Mouse (Mus musculus): ENCODE data around the gene Ripor2. TPM values are rescaled to one million over a fixed set of nuclear protein-coding genes. Genes with fewer than 3 reads are reported as not detected.

Ripor2 gene
- polyA plus RNA-seq, 1 experiment from 2014 or later: 21.9 TPM

- Histone ChIP-seq H3K4me1 (peaks cover 7% of the 10 kb centered on the region; the same call in 1 of the 2 replicates), H3K4me2 (replicated peaks) (no peak overlapping the region), H3K36me3 (0 out of 2 replicates have a peak, but pooled peaks cover 4% of the 10 kb centered on the region), H3K27me3 (peaks cover 11% of the 10 kb centered on the region), H3K9me3 (no peaks in the 10 kb centered on the region), H3K4me3 (no peak overlapping the region), H3K27ac (replicated peaks) (no peak overlapping the region), H3K9ac (replicated peaks) (no peak overlapping the region)
- no peak for ATAC-seq (ENCODE audit: low FRiP score, low read depth)
- WGBS: 90% methylated on average over 5 of the region's 5 CpGs
These were observed 147.1 kb downstream of the Ripor2 start for GRCm38 (mm10) chr13:24729128-24729527.

- H3K4me2 ChIP-seq (replicated peaks): no peak overlapping the region
- no peaks in the 10 kb centered on the region for H3K9me3 ChIP-seq
- H3K9ac ChIP-seq (replicated peaks): no peak overlapping the region
- H3K4me3 ChIP-seq: no peak overlapping the region
- ATAC-seq (ENCODE audit: low FRiP score, low read depth): no peak
- 0 out of 2 replicates have a peak, but pooled peaks cover 4% of the 10 kb centered on the region for H3K36me3 ChIP-seq
- 88% methylated on average over 5 of the region's 5 CpGs for WGBS
- no peak overlapping the region for H3K27ac ChIP-seq (replicated peaks)
- H3K27me3 ChIP-seq: no peaks in the 10 kb centered on the region
- no peaks in the 10 kb centered on the region for H3K4me1 ChIP-seq
These were observed 152.5 kb downstream of the Ripor2 start for GRCm38 (mm10) chr13:24734502-24734901.

GRCm38 (mm10) chr13:24735608-24736131, 153.7 kb downstream of the Ripor2 start:
- no peaks in the 10 kb centered on the region for H3K27me3 ChIP-seq
- H3K9me3 ChIP-seq: no peaks in the 10 kb centered on the region
- H3K4me3 ChIP-seq: no peak overlapping the region
- no peak overlapping the region for H3K4me2 ChIP-seq (replicated peaks)
- H3K36me3 ChIP-seq: 0 out of 2 replicates have a peak, but pooled peaks cover 4% of the 10 kb centered on the region
- 90% methylated on average over 6 of the region's 6 CpGs for WGBS
- no peak overlapping the region for H3K9ac ChIP-seq (replicated peaks)
- ATAC-seq (ENCODE audit: low FRiP score, low read depth): no peak
- no peak overlapping the region for H3K27ac ChIP-seq (replicated peaks)
- no peaks in the 10 kb centered on the region for H3K4me1 ChIP-seq

DNA sequence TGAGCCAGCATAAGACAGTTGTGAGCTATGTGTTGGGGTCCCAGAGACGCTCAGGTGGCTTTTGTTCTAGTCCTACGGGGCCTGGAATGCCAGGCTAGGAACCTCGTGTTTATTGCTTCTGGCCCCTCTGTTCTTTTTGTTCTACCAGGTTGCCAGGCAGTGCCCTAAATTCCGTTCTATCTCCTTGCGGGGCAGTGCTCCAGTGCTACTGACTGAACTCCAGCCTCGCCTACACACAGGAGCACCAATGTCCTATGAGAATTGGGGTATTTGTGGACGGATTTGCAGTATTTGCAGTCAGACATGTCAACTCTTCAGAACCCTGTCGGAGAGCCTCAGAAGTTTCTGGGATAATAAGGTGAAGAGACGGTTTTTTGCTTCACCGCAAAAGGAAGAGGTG, 159.0 kb downstream of the Ripor2 start, which contains the start of gene Armh2:
Armh2 (plus strand) TSS at position 205 of the 400 bp plus-strand sequence.
- no peak for ATAC-seq (ENCODE audit: low FRiP score, low read depth)
- Histone ChIP-seq H3K9ac (replicated peaks) (no peak within 1 kb of the TSS), H3K4me2 (replicated peaks) (no peak within 1 kb of the TSS), H3K27me3 (no peaks in the 10 kb centered on the region), H3K9me3 (no peaks in the 10 kb centered on the region), H3K4me1 (no peaks in the 10 kb centered on the region), H3K27ac (replicated peaks) (no peak within 1 kb of the TSS), H3K4me3 (no peak within 1 kb of the TSS), H3K36me3 (no peaks in the 10 kb centered on the region)
- WGBS: 88% methylated on average over 10 of the region's 10 CpGs

DNA sequence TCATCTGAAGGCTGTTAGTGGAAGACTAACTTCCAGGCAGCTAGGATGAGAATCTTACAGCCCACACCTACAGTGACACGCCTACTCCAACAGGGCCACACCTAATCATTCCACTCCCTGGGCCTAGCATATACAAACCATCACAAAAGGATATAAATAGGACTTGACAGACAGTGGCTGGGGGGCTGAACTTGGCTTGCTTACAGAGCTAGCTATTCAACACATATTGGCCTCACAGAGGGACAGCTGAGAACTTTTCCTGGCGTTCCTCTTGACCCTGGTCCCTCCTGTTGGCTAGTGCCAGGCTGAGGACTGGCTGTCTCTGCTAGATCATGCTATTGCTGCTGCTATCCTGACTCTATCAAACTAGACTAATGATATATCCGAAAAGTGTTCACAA, 165.8 kb downstream of the Ripor2 start:
- H3K4me3 ChIP-seq: no peak overlapping the region
- H3K9ac ChIP-seq (replicated peaks): no peak overlapping the region
- H3K4me2 ChIP-seq (replicated peaks): no peak overlapping the region
- H3K4me1 ChIP-seq: no peaks in the 10 kb centered on the region
- H3K27ac ChIP-seq (replicated peaks): no peak overlapping the region
- H3K27me3 ChIP-seq: no peaks in the 10 kb centered on the region
- ATAC-seq (ENCODE audit: low FRiP score, low read depth): no peak
- peaks cover 19% of the 10 kb centered on the region for H3K36me3 ChIP-seq
- WGBS: 91% methylated on average over 3 of the region's 3 CpGs
- no peaks in the 10 kb centered on the region for H3K9me3 ChIP-seq

DNA sequence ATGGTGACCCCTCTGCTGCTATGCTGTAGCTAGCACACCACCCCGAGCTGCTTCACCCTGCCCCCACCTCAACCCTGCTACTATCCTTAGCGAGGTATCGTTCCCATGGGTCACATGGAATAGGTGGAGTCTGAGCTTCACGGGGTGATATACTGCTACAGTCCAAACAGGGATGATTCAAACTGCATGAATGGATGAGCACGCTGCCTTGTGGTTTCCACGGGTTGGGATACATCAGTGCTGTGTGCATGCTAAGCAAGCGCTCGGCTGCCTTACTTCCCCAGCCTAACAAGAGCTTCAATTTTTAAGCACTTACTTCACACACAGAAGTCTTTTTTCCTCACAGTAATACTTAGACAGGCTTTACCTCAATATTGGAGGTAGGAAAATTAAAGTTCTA, 168.8 kb downstream of the Ripor2 start:
- 96% methylated on average over 8 of the region's 8 CpGs for WGBS

DNA sequence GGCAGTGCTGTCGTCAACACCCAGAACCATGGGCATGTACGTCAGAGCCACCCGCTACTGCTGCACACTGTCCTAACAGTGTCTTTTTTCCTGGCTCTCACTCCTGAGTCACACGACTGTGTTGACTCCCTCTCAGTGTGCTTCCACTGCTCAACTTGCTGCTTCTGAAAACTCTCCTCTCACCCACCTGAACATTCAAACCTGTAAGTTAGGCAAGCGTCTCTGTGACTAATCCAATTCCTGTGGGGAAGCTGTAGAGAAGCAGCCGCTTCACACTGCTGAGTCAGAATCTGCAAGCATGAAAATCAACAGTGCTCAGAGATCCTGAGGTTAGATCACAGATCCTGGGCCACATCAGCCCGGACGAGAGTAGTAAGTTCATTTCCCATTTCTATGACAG, 169.4 kb downstream of the Ripor2 start:
- Histone ChIP-seq H3K27me3 (no peaks in the 10 kb centered on the region), H3K9me3 (no peaks in the 10 kb centered on the region), H3K36me3 (peaks cover 43% of the 10 kb centered on the region), H3K27ac (replicated peaks) (no peak overlapping the region), H3K4me1 (no peaks in the 10 kb centered on the region), H3K4me3 (no peak overlapping the region), H3K4me2 (replicated peaks) (no peak overlapping the region), H3K9ac (replicated peaks) (no peak overlapping the region)
- ATAC-seq (ENCODE audit: low FRiP score, low read depth): no peak
- 90% methylated on average over 8 of the region's 8 CpGs for WGBS

More for the DNA sequence above, 168.8 kb downstream of the Ripor2 start:
- Histone ChIP-seq H3K9me3 (no peaks in the 10 kb centered on the region), H3K36me3 (peaks cover 38% of the 10 kb centered on the region), H3K9ac (replicated peaks) (no peak overlapping the region), H3K27me3 (no peaks in the 10 kb centered on the region), H3K4me2 (replicated peaks) (no peak overlapping the region), H3K27ac (replicated peaks) (no peak overlapping the region), H3K4me1 (no peaks in the 10 kb centered on the region), H3K4me3 (no peak overlapping the region)
- ATAC-seq (ENCODE audit: low FRiP score, low read depth): no peak

DNA sequence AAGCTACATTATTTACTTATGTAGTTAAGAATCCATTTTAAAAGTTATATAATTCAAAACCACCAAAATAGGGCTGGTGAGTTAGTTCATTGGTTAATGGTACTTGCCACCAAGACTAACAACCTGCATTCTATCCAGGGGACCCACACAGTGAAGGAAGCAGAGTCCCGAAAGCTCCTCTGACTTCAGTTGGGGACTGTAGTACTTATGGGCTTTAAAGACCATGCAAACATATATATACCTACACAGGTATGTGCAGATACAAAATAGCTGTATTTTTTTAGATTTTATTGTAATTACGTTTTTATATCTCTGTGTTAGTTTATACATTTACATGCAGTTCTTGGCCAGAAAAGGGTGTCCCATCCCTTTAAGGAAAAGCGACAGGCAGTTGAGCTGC, 174.8 kb downstream of the Ripor2 start:
- H3K4me3 ChIP-seq: no peak overlapping the region
- H3K4me1 ChIP-seq: peaks cover 9% of the 10 kb centered on the region
- WGBS: 94% methylated on average over 3 of the region's 3 CpGs
- H3K27me3 ChIP-seq: no peaks in the 10 kb centered on the region
- ATAC-seq (ENCODE audit: low FRiP score, low read depth): no peak
- H3K9ac ChIP-seq (replicated peaks): no peak overlapping the region
- no peaks in the 10 kb centered on the region for H3K9me3 ChIP-seq
- no peak overlapping the region for H3K27ac ChIP-seq (replicated peaks)
- no peak overlapping the region for H3K4me2 ChIP-seq (replicated peaks)
- H3K36me3 ChIP-seq: peaks cover 34% of the 10 kb centered on the region

- no peak overlapping the region for H3K9ac ChIP-seq (replicated peaks)
- no peak overlapping the region for H3K4me2 ChIP-seq (replicated peaks)
- no peak for ATAC-seq (ENCODE audit: low FRiP score, low read depth)
- H3K27ac ChIP-seq (replicated peaks): no peak overlapping the region
- H3K4me3 ChIP-seq: no peak overlapping the region
- WGBS: 92% methylated on average over 12 of the region's 12 CpGs
- peaks cover 9% of the 10 kb centered on the region for H3K4me1 ChIP-seq
- no peaks in the 10 kb centered on the region for H3K27me3 ChIP-seq
- peaks cover 31% of the 10 kb centered on the region for H3K36me3 ChIP-seq
- H3K9me3 ChIP-seq: no peaks in the 10 kb centered on the region
These were observed 176.0 kb downstream of the Ripor2 start for GRCm38 (mm10) chr13:24757820-24758564.

DNA sequence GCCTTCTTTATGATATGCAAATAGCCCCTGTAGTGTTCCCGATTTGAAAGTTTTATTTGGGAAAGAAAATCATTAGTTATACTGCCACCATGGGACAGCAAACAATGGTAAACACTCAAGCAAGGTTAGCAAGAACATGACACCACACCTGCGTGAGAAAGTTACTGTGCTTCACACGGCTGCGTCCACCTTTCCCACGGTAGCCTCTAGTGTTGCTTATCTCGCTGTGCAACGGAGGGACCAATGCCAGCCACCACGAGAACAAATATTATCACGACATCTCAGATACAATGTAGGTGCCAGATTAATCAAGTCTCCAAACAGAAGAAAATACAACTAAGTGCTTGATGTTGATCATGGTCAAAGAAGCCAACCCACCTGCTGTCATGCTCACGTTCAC, 177.5 kb downstream of the Ripor2 start:
- Histone ChIP-seq H3K4me3 (no peak overlapping the region), H3K27ac (replicated peaks) (no peak overlapping the region), H3K4me1 (peaks cover 9% of the 10 kb centered on the region), H3K36me3 (peaks cover 25% of the 10 kb centered on the region), H3K4me2 (replicated peaks) (no peak overlapping the region), H3K9ac (replicated peaks) (no peak overlapping the region), H3K27me3 (no peaks in the 10 kb centered on the region), H3K9me3 (no peaks in the 10 kb centered on the region)
- no peak for ATAC-seq (ENCODE audit: low FRiP score, low read depth)
- WGBS: 92% methylated on average over 10 of the region's 10 CpGs

GRCm38 (mm10) chr13:24760351-24760870, 178.4 kb downstream of the Ripor2 start:
- H3K9ac ChIP-seq (replicated peaks): peak overlapping the region; percentile 82
- H3K27ac ChIP-seq (replicated peaks): no peak overlapping the region
- ATAC-seq (ENCODE audit: low FRiP score, low read depth): no peak
- H3K4me2 ChIP-seq (replicated peaks): peak overlapping the region; percentile 65
- no peaks in the 10 kb centered on the region for H3K27me3 ChIP-seq
- WGBS: 65% methylated on average over 5 of the region's 5 CpGs
- peaks cover 9% of the 10 kb centered on the region for H3K4me1 ChIP-seq
- peaks cover 17% of the 10 kb centered on the region; the same call in 1 of the 2 replicates for H3K36me3 ChIP-seq
- no peaks in the 10 kb centered on the region for H3K9me3 ChIP-seq
- H3K4me3 ChIP-seq: peak overlapping the region; percentile 95

- H3K4me2 ChIP-seq (replicated peaks): peak overlapping the region; percentile 65
- peak overlapping the region; percentile 85 for H3K27ac ChIP-seq (replicated peaks)
- WGBS: 8% methylated on average over 10 of the region's 10 CpGs
- peak overlapping the region; percentile 95 for H3K4me3 ChIP-seq
- no peaks in the 10 kb centered on the region for H3K9me3 ChIP-seq
- H3K9ac ChIP-seq (replicated peaks): peak overlapping the region; percentile 82
- H3K4me1 ChIP-seq: peaks cover 9% of the 10 kb centered on the region
- H3K36me3 ChIP-seq: 0 out of 2 replicates have a peak, but pooled peaks cover 11% of the 10 kb centered on the region
- ATAC-seq (ENCODE audit: low FRiP score, low read depth): no peak
- no peaks in the 10 kb centered on the region for H3K27me3 ChIP-seq
These were observed 179.1 kb downstream of the Ripor2 start for GRCm38 (mm10) chr13:24761083-24761402.
